Mouse (Mus musculus) thymus, adult 2 months (tissue): Measurements from ENCODE around the gene Ncf2.

ENCODE experiments used
- CTCF ChIP-seq: fragments of 200-500 bp; IDR thresholded peaks from 2 replicates; pipeline ENCODE4 v1.5.1; 2012; ENCODE audit warnings: mild to moderate bottlenecking, control low read depth, low read length, moderate library complexity, borderline replicate concordance; ENCODE audit not compliant: control insufficient read depth, poor library complexity, insufficient read depth; ENCODE audit errors: extremely low read depth
- POLR2A ChIP-seq: fragments of 200-500 bp; IDR thresholded peaks from 2 replicates; pipeline ENCODE4 v1.6.1; 2012; ENCODE audit warnings: mild to moderate bottlenecking, low read length, control low read depth, moderate library complexity; ENCODE audit not compliant: control insufficient read depth, poor library complexity, insufficient read depth; ENCODE audit errors: extremely low read depth

DNA sequence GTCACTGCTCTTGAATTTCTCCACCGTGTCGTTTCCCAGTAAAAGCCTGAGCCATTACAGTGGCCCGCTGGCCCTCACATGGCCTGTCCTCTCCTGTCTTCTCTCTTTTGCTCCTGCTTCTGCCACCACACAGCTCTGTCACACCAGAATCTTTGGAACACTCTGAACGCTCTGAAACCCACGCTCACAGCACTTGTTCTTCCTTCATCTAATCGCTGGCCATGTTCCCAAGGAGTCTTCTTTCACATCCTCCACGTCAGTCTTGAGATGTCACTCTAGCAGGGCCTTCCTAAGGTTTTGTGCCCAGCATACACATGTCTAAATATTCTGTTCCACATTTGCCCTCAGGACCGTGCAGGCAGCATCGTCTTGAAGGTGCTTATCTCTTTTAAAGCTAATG, 29.0 kb upstream of the Ncf2 start:
- TF ChIP-seq POLR2A (no peak), CTCF (no peak)
